Mouse (Mus musculus): ENCODE results near the gene Med13l.

DNA sequence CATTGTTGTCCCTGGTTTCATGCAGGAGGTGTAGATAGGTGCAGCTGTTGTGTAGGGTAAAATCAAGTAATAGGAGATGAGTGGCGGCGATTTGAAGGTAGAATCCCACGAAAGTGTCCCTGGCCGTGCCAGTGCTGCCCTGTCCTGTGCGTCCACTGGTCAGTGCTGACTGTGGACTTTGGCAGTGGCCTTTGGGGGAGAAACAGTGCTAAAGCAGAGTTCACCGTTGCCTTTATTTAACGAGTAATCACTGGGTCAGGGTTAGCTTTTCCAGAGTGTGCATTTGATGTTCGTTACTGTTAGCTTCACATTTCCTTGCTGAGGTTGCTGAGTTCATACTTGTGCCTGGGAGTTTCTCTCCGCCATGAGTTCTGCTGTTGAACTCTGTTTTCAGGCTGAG, 133.5 kb downstream of the Med13l start:
- TF ChIP-seq POLR2A (IDR thresholded peaks at IDR 0.05; ENCODE audit: control insufficient read depth, extremely low read depth, insufficient read depth, low read length, poor library complexity) (no peak), CTCF (IDR thresholded peaks at IDR 0.05; ENCODE audit: borderline replicate concordance, control insufficient read depth, extremely low read depth, insufficient read depth, low read length, poor library complexity) (no peak)
